Mouse (Mus musculus) kidney, postnatal 0 days (tissue): Measurements from ENCODE around the gene Nup188. TPM values are rescaled to one million over a fixed set of nuclear protein-coding genes. Genes with fewer than 3 reads are reported as not detected.

Experiments used
- ATAC-seq: fragments of 200-750 bp; cut with Nextera tagmentation; replicated peaks from 2 replicates; pipeline ENCODE4 v1.8.0; 2017; ENCODE audit warnings: low read depth, moderate number of reproducible peaks, moderate TSS enrichment, moderate library complexity; ENCODE audit not compliant: low FRiP score
- DNase-seq: peaks from one replicate; pipeline ENCODE4 v3.0.0-alpha.2; 2016; ENCODE audit warnings: low spot score
- H3K27ac ChIP-seq: fragments of 300-500 bp; sonication (generic); 2 replicates; pipeline ENCODE4 v1.5.1; 2014; ENCODE audit warnings: mild to moderate bottlenecking
- H3K27me3 ChIP-seq: fragments of 300-500 bp; sonication (generic); 2 replicates; pipeline ENCODE4 v1.6.1; 2014; ENCODE audit warnings: low read length, mixed read lengths; ENCODE audit not compliant: insufficient read depth
- H3K36me3 ChIP-seq: fragments of 300-500 bp; sonication (generic); 2 replicates; pipeline ENCODE4 v1.6.1; 2014; ENCODE audit warnings: low read length, mixed read lengths; ENCODE audit not compliant: insufficient read depth
- H3K4me1 ChIP-seq: fragments of 300-500 bp; sonication (generic); replicated peaks from 2 replicates; pipeline ENCODE4 v1.6.1; 2014; ENCODE audit warnings: antibody characterized with exemption, low read length, mixed read lengths; ENCODE audit not compliant: insufficient read depth
- H3K4me2 ChIP-seq: fragments of 300-500 bp; sonication (generic); 2 replicates; pipeline ENCODE4 v1.6.1; 2014; ENCODE audit warnings: mild to moderate bottlenecking, low read length, moderate library complexity, mixed read lengths
- H3K4me3 ChIP-seq: fragments of 300-500 bp; sonication (generic); replicated peaks from 2 replicates; pipeline ENCODE4 v1.5.1; 2014; ENCODE audit warnings: low read depth, low read length
- H3K9ac ChIP-seq: fragments of 300-500 bp; sonication (generic); 2 replicates; pipeline ENCODE4 v1.6.1; 2014; ENCODE audit warnings: low read depth, low read length
- H3K9me3 ChIP-seq: fragments of 300-500 bp; sonication (generic); replicated peaks from 2 replicates; pipeline ENCODE4 v1.6.1; 2016; ENCODE audit warnings: low read length, inconsistent platforms, mixed read lengths
- CTCF ChIP-seq: IDR thresholded peaks from 2 replicates; pipeline ENCODE4 v1.5.1; 2016; ENCODE audit warnings: antibody characterized with exemption, low read depth, mild to moderate bottlenecking, moderate library complexity
- WGBS: fragments of 180-500 bp; shearing (Covaris S2); extraction: QIAGEN DNeasy Blood & Tissue Kit; methylation state at CpG from one replicate; pipeline ENCODE4 v1.1.7; 2014; 5-methylcytosine and 5-hydroxymethylcytosine counted together
- polyA plus RNA-seq: library from polyadenylated mRNA; unstranded; fragments of >200 nt; fragmentation: Nextera tagmentation; extraction: Ambion mirVana; gene quantifications from 2 replicates; pipeline ENCODE4 v1.2.1, GENCODE M21; 2015

Nup188 gene
- polyA plus RNA-seq, 1 experiment from 2014 or later: 17.5 TPM

- WGBS: 88% methylated on average over 11 of the region's 11 CpGs
- H3K9ac ChIP-seq: no peak within 1 kb of the TSS
- H3K36me3 ChIP-seq: no peaks in the 10 kb centered on the region
These were observed 5.5 kb upstream of the Nup188 start, which contains the start of gene Gm28038 for GRCm38 (mm10) chr2:30280743-30281142. Gene Gm28038, plus strand, starts transcription at chr2:30281043.

GRCm38 (mm10) chr2:30281651-30282050, 4.5 kb upstream of the Nup188 start:
- H3K27ac ChIP-seq: no peak overlapping the region
- H3K4me1 ChIP-seq: peaks cover 8% of the 10 kb centered on the region
- no peak for TF ChIP-seq CTCF
- no peaks in the 10 kb centered on the region for H3K27me3 ChIP-seq
- H3K4me2 ChIP-seq: no peak overlapping the region
- H3K9me3 ChIP-seq: no peaks in the 10 kb centered on the region
- H3K4me3 ChIP-seq: no peak overlapping the region
- ATAC-seq: no peak
- H3K36me3 ChIP-seq: no peaks in the 10 kb centered on the region
- DNase-seq: no peak
- WGBS: 87% methylated on average over 3 of the region's 3 CpGs
- H3K9ac ChIP-seq: no peak overlapping the region

More at GRCm38 (mm10) chr2:30280743-30281142, 5.5 kb upstream of the Nup188 start, which contains the start of gene Gm28038:
- DNase-seq (no peak), ATAC-seq (no peak)
- H3K4me3 ChIP-seq: no peak within 1 kb of the TSS
- H3K4me1 ChIP-seq: peaks cover 8% of the 10 kb centered on the region
- no peaks in the 10 kb centered on the region for H3K27me3 ChIP-seq
- no peak for TF ChIP-seq CTCF
- H3K4me2 ChIP-seq: no peak within 1 kb of the TSS
- no peaks in the 10 kb centered on the region for H3K9me3 ChIP-seq
- H3K27ac ChIP-seq: no peak within 1 kb of the TSS

- no peaks in the 10 kb centered on the region for H3K9me3 ChIP-seq
- no peaks in the 10 kb centered on the region for H3K36me3 ChIP-seq
- 77% methylated on average over 2 of the region's 2 CpGs for WGBS
- DNase-seq (no peak), ATAC-seq (no peak)
- H3K4me1 ChIP-seq: peaks cover 19% of the 10 kb centered on the region
- no peak overlapping the region for H3K9ac ChIP-seq
- no peaks in the 10 kb centered on the region for H3K27me3 ChIP-seq
- no peak overlapping the region for H3K27ac ChIP-seq
- H3K4me2 ChIP-seq: no peak overlapping the region
- H3K4me3 ChIP-seq: no peak overlapping the region
- no peak for TF ChIP-seq CTCF
These were observed 3.0 kb upstream of the Nup188 start for GRCm38 (mm10) chr2:30283193-30283592.

- Histone ChIP-seq H3K4me2 (peak overlapping the region; percentile 93), H3K36me3 (no peaks in the 10 kb centered on the region), H3K9me3 (no peaks in the 10 kb centered on the region), H3K27ac (no peak overlapping the region), H3K27me3 (no peaks in the 10 kb centered on the region), H3K4me3 (peak overlapping the region; percentile 96), H3K4me1 (peaks cover 19% of the 10 kb centered on the region), H3K9ac (no peak overlapping the region)
- DNase-seq (no peak), ATAC-seq (no peak)
- WGBS: 96% methylated on average over 5 of the region's 5 CpGs
- no peak for TF ChIP-seq CTCF
These were observed 1.2 kb upstream of the Nup188 start for GRCm38 (mm10) chr2:30285004-30285403.

GRCm38 (mm10) chr2:30285416-30286181, 598 bp upstream of the Nup188 start:
- H3K9ac ChIP-seq: peak overlapping the region; percentile 87
- no peaks in the 10 kb centered on the region for H3K9me3 ChIP-seq
- peak overlapping the region; percentile 63; the same call in 1 of the 2 replicates for H3K27ac ChIP-seq
- H3K4me1 ChIP-seq: peaks cover 19% of the 10 kb centered on the region
- no peak for DNase-seq
- H3K36me3 ChIP-seq: no peaks in the 10 kb centered on the region
- peak; percentile 70 for ATAC-seq
- H3K27me3 ChIP-seq: no peaks in the 10 kb centered on the region
- no peak for TF ChIP-seq CTCF
- H3K4me3 ChIP-seq: peak overlapping the region; percentile 96
- WGBS: 12% methylated on average over 38 of the region's 38 CpGs
- peak overlapping the region; percentile 93 for H3K4me2 ChIP-seq

- H3K4me1 ChIP-seq: peaks cover 19% of the 10 kb centered on the region
- H3K27ac ChIP-seq: 0 out of 2 replicates have a peak overlapping the region, but pooled peaks have one; percentile 63
- peak; percentile 63 for DNase-seq
- peak; percentile 12; the same call in 1 of the 2 replicates for TF ChIP-seq CTCF
- H3K27me3 ChIP-seq: no peaks in the 10 kb centered on the region
- WGBS: 1% methylated on average over 10 of the region's 10 CpGs
- H3K36me3 ChIP-seq: no peaks in the 10 kb centered on the region
- ATAC-seq: no peak
- H3K9ac ChIP-seq: peak overlapping the region; percentile 87
- peak overlapping the region; percentile 93 for H3K4me2 ChIP-seq
- H3K9me3 ChIP-seq: no peaks in the 10 kb centered on the region
- peak overlapping the region; percentile 96 for H3K4me3 ChIP-seq
These were observed 803 bp downstream of the Nup188 start for GRCm38 (mm10) chr2:30287027-30287373.
